Mouse (Mus musculus): ENCODE measurements around the gene Csrp3. TPM values are rescaled to one million over a fixed set of nuclear protein-coding genes. Genes with fewer than 3 reads are reported as not detected.

Gene Csrp3
- total and polyA plus RNA-seq, 3 experiments = 0.17 to 0.81 TPM; not detected in 1

- H3K27ac ChIP-seq (ENCODE audit: control insufficient read depth, low read depth, low read length) = no peak overlapping the region
- H3K27me3 ChIP-seq (ENCODE audit: control insufficient read depth in 1 of 2, insufficient read depth in 2 of 2, low read length in 2 of 2) = no peaks in the 10 kb centered on the region
- no peak overlapping the region for H3K9ac ChIP-seq (ENCODE audit: control insufficient read depth, low read depth, low read length, poor library complexity, severe bottlenecking)
- no peak for TF ChIP-seq KAT2A (conservative IDR thresholded peaks at IDR 0.05; ENCODE audit: low read depth, low read length)
- no peak for TF ChIP-seq SMC3 (IDR thresholded peaks at IDR 0.05; ENCODE audit: low read depth, low read length)
- no peak for TF ChIP-seq POLR2AphosphoS2 (IDR thresholded peaks at IDR 0.05; ENCODE audit: low read length)
- no peak for TF ChIP-seq ZNF384 (IDR thresholded peaks at IDR 0.05; ENCODE audit: low read depth, low read length)
- TF ChIP-seq USF1 (IDR thresholded peaks at IDR 0.05; ENCODE audit: low read depth, low read length) = no peak
- no peak for TF ChIP-seq EP300 (IDR thresholded peaks at IDR 0.05; ENCODE audit: low read depth in 1 of 2, low read length in 2 of 2)
- no peak for TF ChIP-seq MAZ (IDR thresholded peaks at IDR 0.05; ENCODE audit: low read depth, low read length)
- peaks cover 0 to 23% of the 10 kb centered on the region in 2 experiments; a peak in 2 of 4 replicates for H3K36me3 ChIP-seq (ENCODE audit: control insufficient read depth in 1 of 2, insufficient read depth in 2 of 2, low read length in 2 of 2)
- H3K79me2 ChIP-seq (ENCODE audit: control insufficient read depth, insufficient read depth, low read length, poor library complexity) = no peaks in the 10 kb centered on the region
- H3K9me3 ChIP-seq (replicated peaks; ENCODE audit: insufficient read depth, low read length) = no peaks in the 10 kb centered on the region
- DNase-seq (ENCODE audit: low read depth, low spot score) = no peak
- H3K4me1 ChIP-seq (ENCODE audit: control insufficient read depth in 1 of 2, insufficient read depth in 2 of 2, low read length in 2 of 2) = no peaks in the 10 kb centered on the region
- no peak overlapping the region for H3K4me3 ChIP-seq (ENCODE audit: control insufficient read depth in 1 of 2, insufficient read depth in 1 of 2, low read depth in 2 of 2, low read length in 2 of 2)
These were observed 35.5 kb downstream of the Csrp3 start for GRCm38 (mm10) chr7:48812358-48812757.

DNA sequence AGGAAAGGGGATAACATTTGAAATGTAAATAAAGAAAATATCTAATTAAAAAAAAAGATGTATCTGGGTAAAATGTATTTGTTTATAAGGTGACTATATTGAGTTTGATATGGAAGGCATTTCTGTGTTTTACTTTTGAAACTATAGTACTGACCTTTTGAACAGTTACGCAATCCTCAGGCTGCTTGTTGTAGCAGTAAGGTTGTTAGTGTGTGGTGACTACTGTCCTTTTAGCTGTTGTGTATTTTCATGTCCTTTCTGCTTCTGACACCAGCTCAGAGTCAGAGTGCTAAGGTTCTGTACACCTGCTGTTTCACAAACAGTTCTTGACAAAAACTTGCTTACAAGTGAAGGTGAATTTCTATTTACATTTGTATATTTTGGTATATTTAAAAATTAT is 37.2 kb downstream of the Csrp3 start:
- Histone ChIP-seq H3K79me2 (ENCODE audit: control insufficient read depth, insufficient read depth, low read length, poor library complexity) (no peaks in the 10 kb centered on the region), H3K9me3 (replicated peaks; ENCODE audit: insufficient read depth, low read length) (no peaks in the 10 kb centered on the region), H3K27ac (ENCODE audit: control insufficient read depth, low read depth, low read length) (no peak overlapping the region), H3K9ac (ENCODE audit: control insufficient read depth, low read depth, low read length, poor library complexity, severe bottlenecking) (no peak overlapping the region), H3K4me1 (ENCODE audit: control insufficient read depth in 1 of 2, insufficient read depth in 2 of 2, low read length in 2 of 2) (no peaks in the 10 kb centered on the region), H3K36me3 (ENCODE audit: control insufficient read depth in 1 of 2, insufficient read depth in 2 of 2, low read length in 2 of 2) (peaks cover 0 to 20% of the 10 kb centered on the region in 2 experiments; a peak in 2 of 4 replicates), H3K4me3 (ENCODE audit: control insufficient read depth in 1 of 2, insufficient read depth in 1 of 2, low read depth in 2 of 2, low read length in 2 of 2) (no peak overlapping the region), H3K27me3 (ENCODE audit: control insufficient read depth in 1 of 2, insufficient read depth in 2 of 2, low read length in 2 of 2) (no peaks in the 10 kb centered on the region)
- TF ChIP-seq SMC3 (IDR thresholded peaks at IDR 0.05; ENCODE audit: low read depth, low read length) = no peak
- TF ChIP-seq POLR2A (IDR thresholded peaks at IDR 0.05; ENCODE audit: control insufficient read depth in 1 of 2, insufficient read depth in 1 of 2, low read depth in 1 of 2, low read length in 2 of 2, poor library complexity in 1 of 2) = no peak
- TF ChIP-seq RCOR1 (IDR thresholded peaks at IDR 0.05; ENCODE audit: low read depth, low read length) = no peak
- no peak for TF ChIP-seq ZNF384 (IDR thresholded peaks at IDR 0.05; ENCODE audit: low read depth, low read length)
- TF ChIP-seq POLR2AphosphoS2 (IDR thresholded peaks at IDR 0.05; ENCODE audit: low read length) = no peak
- no peak for TF ChIP-seq NELFE (IDR thresholded peaks at IDR 0.05; ENCODE audit: low read depth, low read length)
- TF ChIP-seq CTCF (IDR thresholded peaks at IDR 0.05 in 2 of 3, conservative IDR thresholded peaks at IDR 0.05 in 1 of 3; ENCODE audit: control insufficient read depth in 1 of 3, insufficient read depth in 1 of 3, low read depth in 2 of 3, low read length in 3 of 3, poor library complexity in 1 of 3, severe bottlenecking in 1 of 3) = no peak
- TF ChIP-seq EP300 (IDR thresholded peaks at IDR 0.05; ENCODE audit: low read depth in 1 of 2, low read length in 2 of 2) = no peak
- TF ChIP-seq ELF1 (IDR thresholded peaks at IDR 0.05; ENCODE audit: low read depth, low read length) = no peak
- TF ChIP-seq MAX (IDR thresholded peaks at IDR 0.05; ENCODE audit: low read length) = no peak
- TF ChIP-seq TBP (IDR thresholded peaks at IDR 0.05; ENCODE audit: low read depth, low read length) = no peak
- TF ChIP-seq NRF1 (IDR thresholded peaks at IDR 0.05; ENCODE audit: insufficient read depth, low read depth, low read length, poor library complexity, severe bottlenecking) = no peak
- TF ChIP-seq BHLHE40 (IDR thresholded peaks at IDR 0.05; ENCODE audit: borderline replicate concordance, low read depth, low read length) = no peak
- TF ChIP-seq MAZ (IDR thresholded peaks at IDR 0.05; ENCODE audit: low read depth, low read length) = no peak
- no peak for TF ChIP-seq POLR2AphosphoS5 (IDR thresholded peaks at IDR 0.05; ENCODE audit: borderline replicate concordance, low read depth, low read length)
- TF ChIP-seq JUND (IDR thresholded peaks at IDR 0.05; ENCODE audit: low read depth, low read length) = no peak
- no peak for TF ChIP-seq GATA1 (IDR thresholded peaks at IDR 0.05; ENCODE audit: low read depth, low read length)
- no peak for DNase-seq (ENCODE audit: low read depth, low spot score)
